Mouse (Mus musculus) thymus, adult 18-20 months (tissue): Measurements from ENCODE around the gene Engase.

Experiments used
- DNase-seq, 2 experiments: peaks; one replicate each; pipeline ENCODE4 v3.0.0; 2022; ENCODE audit warnings: mixed read lengths in 2 of 2

Engase gene

GRCm38 (mm10) chr11:118476396-118477373 lies at the start of gene Engase:
Engase (plus strand) TSS chr11:118476829.
- DNase-seq: peak; percentile 96

GRCm38 (mm10) chr11:118427266-118427779 lies 49.3 kb upstream of the Engase start:
- no peak for DNase-seq

GRCm38 (mm10) chr11:118427986-118428385 lies 48.6 kb upstream of the Engase start, which contains the start of gene C1qtnf1:
C1qtnf1 (plus strand) TSS chr11:118428203.
- DNase-seq: peak in 1 of 2 experiments; percentile 47

- no peak for DNase-seq
These were observed 48.2 kb upstream of the Engase start for GRCm38 (mm10) chr11:118428460-118428868.

- DNase-seq: no peak
These were observed 47.5 kb upstream of the Engase start for GRCm38 (mm10) chr11:118428944-118429709.

GRCm38 (mm10) chr11:118430291-118430885 lies 46.2 kb upstream of the Engase start:
- no peak for DNase-seq

- DNase-seq: no peak
These were observed 45.3 kb upstream of the Engase start for GRCm38 (mm10) chr11:118431100-118431948.

GRCm38 (mm10) chr11:118433398-118433868 lies 43.2 kb upstream of the Engase start:
- no peak for DNase-seq

GRCm38 (mm10) chr11:118434093-118434492 lies 42.5 kb upstream of the Engase start:
- DNase-seq: no peak

- DNase-seq: no peak
These were observed 40.1 kb upstream of the Engase start for GRCm38 (mm10) chr11:118436471-118436935.

GRCm38 (mm10) chr11:118438665-118439414 lies 37.8 kb upstream of the Engase start:
- no peak for DNase-seq

- DNase-seq: no peak
These were observed 33.9 kb upstream of the Engase start for GRCm38 (mm10) chr11:118442691-118443090.

GRCm38 (mm10) chr11:118443201-118443970 lies 33.2 kb upstream of the Engase start:
- no peak for DNase-seq

GRCm38 (mm10) chr11:118445843-118446242 lies 30.8 kb upstream of the Engase start:
- no peak for DNase-seq

GRCm38 (mm10) chr11:118447346-118447745 lies 29.3 kb upstream of the Engase start:
- no peak for DNase-seq

GRCm38 (mm10) chr11:118448385-118448784 lies 28.2 kb upstream of the Engase start:
- no peak for DNase-seq

GRCm38 (mm10) chr11:118451211-118451610 lies 25.4 kb upstream of the Engase start:
- no peak for DNase-seq

GRCm38 (mm10) chr11:118452955-118453354 lies 23.7 kb upstream of the Engase start:
- DNase-seq: no peak

GRCm38 (mm10) chr11:118453886-118454671 lies 22.6 kb upstream of the Engase start:
- no peak for DNase-seq
